Mouse (Mus musculus) CH12.LX (cell line): ENCODE measurements around the gene Gpr108.

ENCODE experiments used
- CTCF ChIP-seq, 2 experiments: IDR thresholded peaks in 1 of 2; conservative IDR thresholded peaks in 1 of 2; 2 replicates each; pipeline ENCODE4 v1.5.1; 2011 to 2012; ENCODE audit warnings: low read depth in 2 of 2, low read length in 2 of 2, improper control_type of control experiment in 1 of 2, inconsistent platforms in 1 of 2, mild to moderate bottlenecking in 1 of 2, moderate library complexity in 1 of 2
- E2F4 ChIP-seq: IDR thresholded peaks from 2 replicates; pipeline ENCODE4 v1.6.1; 2011; ENCODE audit warnings: low read depth, low read length, improper control_type of control experiment; ENCODE audit not compliant: insufficient replicate concordance
- EP300 ChIP-seq: IDR thresholded peaks from 2 replicates; pipeline ENCODE4 v1.6.1; 2011; ENCODE audit warnings: low read length, improper control_type of control experiment
- GABPA ChIP-seq: IDR thresholded peaks from 2 replicates; pipeline ENCODE4 v1.6.1; 2012; ENCODE audit warnings: low read depth, low read length, improper control_type of control experiment, inconsistent platforms; ENCODE audit not compliant: insufficient replicate concordance
- KAT2A ChIP-seq: IDR thresholded peaks from 2 replicates; pipeline ENCODE4 v1.6.1; 2012; ENCODE audit warnings: low read length, improper control_type of control experiment, inconsistent platforms; ENCODE audit not compliant: insufficient replicate concordance
- MAX ChIP-seq: IDR thresholded peaks from 2 replicates; pipeline ENCODE4 v1.6.1; 2011; ENCODE audit warnings: low read length, improper control_type of control experiment
- NRF1 ChIP-seq: IDR thresholded peaks from 2 replicates; pipeline ENCODE4 v1.6.1; 2014; ENCODE audit warnings: low read depth, mild to moderate bottlenecking, inconsistent platforms, low read length, improper control_type of control experiment, moderate library complexity
- POLR2A ChIP-seq: IDR thresholded peaks from 2 replicates; pipeline ENCODE4 v1.6.1; 2011; ENCODE audit warnings: low read depth, mild to moderate bottlenecking, improper control_type of control experiment, low read length
- POLR2AphosphoS2 ChIP-seq: IDR thresholded peaks from 2 replicates; pipeline ENCODE4 v1.6.1; 2011; ENCODE audit warnings: low read depth, low read length, improper control_type of control experiment
- RAD21 ChIP-seq: IDR thresholded peaks from 2 replicates; pipeline ENCODE4 v1.6.1; 2011; ENCODE audit warnings: low read depth, mild to moderate bottlenecking, low read length, improper control_type of control experiment, moderate library complexity
- UBTF ChIP-seq: IDR thresholded peaks from 2 replicates; pipeline ENCODE4 v1.6.1; 2012; ENCODE audit warnings: low read depth, mild to moderate bottlenecking, inconsistent platforms, low read length, improper control_type of control experiment, moderate library complexity
- ZC3H11A ChIP-seq: IDR thresholded peaks from 2 replicates; pipeline ENCODE4 v1.6.1; 2012; ENCODE audit warnings: low read depth, mild to moderate bottlenecking, inconsistent platforms, low read length, improper control_type of control experiment

GRCm38 (mm10) chr17:57228873-57229272 lies 19.4 kb downstream of the Gpr108 start:
- TF ChIP-seq POLR2A (no peak), KAT2A (no peak), ZC3H11A (no peak), EP300 (no peak), CTCF (conservative IDR thresholded peaks at IDR 0.05 in 1 of 2, IDR thresholded peaks at IDR 0.05 in 1 of 2; ENCODE audit: low read depth in 2 of 2, low read length in 2 of 2) (no peak), MAX (no peak), RAD21 (no peak), GABPA (no peak), NRF1 (no peak), POLR2AphosphoS2 (no peak), UBTF (no peak), E2F4 (no peak)
